Mouse (Mus musculus) stomach, embryonic 14.5 days (tissue): ENCODE measurements around the gene Coro2b. TPM values are rescaled to one million over a fixed set of nuclear protein-coding genes. Genes with fewer than 3 reads are reported as not detected.
A peak's percentile ranks its signal among the peaks of the same experiment; 100 is the strongest.

Experiments
- ATAC-seq: fragments of 200-750 bp; cut with Nextera tagmentation; 2 replicates; pipeline ENCODE4 v1.8.0; 2017; ENCODE audit warnings: low read depth, moderate TSS enrichment; ENCODE audit not compliant: insufficient number of reproducible peaks, insufficient read depth, low FRiP score
- H3K27ac ChIP-seq: fragments of 300-500 bp; sonication (generic); 2 replicates; pipeline ENCODE4 v1.5.1; 2014; ENCODE audit warnings: mild to moderate bottlenecking, low read length, moderate library complexity, mixed read lengths
- H3K27me3 ChIP-seq: fragments of 300-500 bp; sonication (generic); 2 replicates; pipeline ENCODE4 v1.6.1; 2014; ENCODE audit warnings: low read length, control low read depth, mixed read lengths; ENCODE audit not compliant: control insufficient read depth, insufficient read depth
- H3K36me3 ChIP-seq: fragments of 300-500 bp; sonication (generic); 2 replicates; pipeline ENCODE4 v1.6.1; 2014; ENCODE audit warnings: mild to moderate bottlenecking, control low read depth, low read length, moderate library complexity, mixed read lengths; ENCODE audit not compliant: control insufficient read depth, insufficient read depth
- H3K4me1 ChIP-seq: fragments of 300-500 bp; sonication (generic); 2 replicates; pipeline ENCODE4 v1.6.1; 2014; ENCODE audit warnings: low read length, control low read depth, mixed read lengths; ENCODE audit not compliant: control insufficient read depth, insufficient read depth
- H3K4me2 ChIP-seq: fragments of 300-500 bp; sonication (generic); replicated peaks from 2 replicates; pipeline ENCODE4 v1.6.1; 2014; ENCODE audit warnings: low read depth, low read length, control low read depth
- H3K4me3 ChIP-seq: fragments of 300-500 bp; sonication (generic); 2 replicates; pipeline ENCODE4 v1.5.1; 2014; ENCODE audit warnings: low read depth, low read length, control low read depth
- H3K9ac ChIP-seq: fragments of 300-500 bp; sonication (generic); replicated peaks from 2 replicates; pipeline ENCODE4 v1.6.1; 2014; ENCODE audit warnings: low read depth, mild to moderate bottlenecking, control low read depth, low read length, moderate library complexity, mixed read lengths
- H3K9me3 ChIP-seq: fragments of 300-500 bp; sonication (generic); 2 replicates; pipeline ENCODE4 v1.6.1; 2016; ENCODE audit warnings: low read depth, low read length, control low read depth; ENCODE audit not compliant: control insufficient read depth
- WGBS: fragments of 180-500 bp; shearing (Covaris S2); extraction: QIAGEN DNeasy Blood & Tissue Kit; methylation state at CpG from one replicate; pipeline ENCODE4 v1.1.7; 2014; 5-methylcytosine and 5-hydroxymethylcytosine counted together
- polyA plus RNA-seq: library from polyadenylated mRNA; unstranded; fragments of >200 nt; fragmentation: Nextera tagmentation; extraction: Ambion mirVana; gene quantifications from 2 replicates; pipeline ENCODE4 v1.2.1, GENCODE M21; 2014

Gene Coro2b
- polyA plus RNA-seq, 1 experiment from 2014 or later = 13.0 TPM

- Histone ChIP-seq H3K36me3 (no peaks in the 10 kb centered on the region), H3K9ac (no peak overlapping the region), H3K9me3 (no peaks in the 10 kb centered on the region), H3K27ac (no peak overlapping the region), H3K4me3 (no peak overlapping the region), H3K4me1 (no peaks in the 10 kb centered on the region), H3K27me3 (no peaks in the 10 kb centered on the region), H3K4me2 (no peak overlapping the region)
- 60% methylated on average over 4 of the region's 4 CpGs for whole genome bisulfite sequencing
- ATAC-seq = no peak
Observed at GRCm38 (mm10) chr9:62385727-62386518, 150.9 kb downstream of the Coro2b start.

DNA sequence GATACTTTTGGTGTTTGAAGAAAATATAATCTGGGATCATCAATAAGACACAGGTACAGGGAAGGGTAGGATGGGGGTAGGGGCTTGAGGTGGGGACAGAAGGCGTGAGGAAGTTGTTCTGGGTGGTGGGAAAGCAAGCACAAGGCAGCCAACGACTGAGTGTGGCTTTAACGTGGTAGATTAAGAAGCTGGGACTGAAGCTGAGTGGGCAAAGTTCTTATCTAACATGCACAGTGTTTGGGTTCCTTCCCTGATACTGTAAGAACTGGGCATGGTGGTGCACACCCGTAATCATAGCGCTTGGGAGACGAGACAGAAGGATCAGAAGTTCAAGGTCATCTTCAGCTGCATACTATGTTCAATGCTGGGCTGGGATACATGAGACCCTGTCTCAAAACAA lies 151.8 kb downstream of the Coro2b start:
- WGBS = 82% methylated on average over 6 of the region's 6 CpGs
- no peak for ATAC-seq

DNA sequence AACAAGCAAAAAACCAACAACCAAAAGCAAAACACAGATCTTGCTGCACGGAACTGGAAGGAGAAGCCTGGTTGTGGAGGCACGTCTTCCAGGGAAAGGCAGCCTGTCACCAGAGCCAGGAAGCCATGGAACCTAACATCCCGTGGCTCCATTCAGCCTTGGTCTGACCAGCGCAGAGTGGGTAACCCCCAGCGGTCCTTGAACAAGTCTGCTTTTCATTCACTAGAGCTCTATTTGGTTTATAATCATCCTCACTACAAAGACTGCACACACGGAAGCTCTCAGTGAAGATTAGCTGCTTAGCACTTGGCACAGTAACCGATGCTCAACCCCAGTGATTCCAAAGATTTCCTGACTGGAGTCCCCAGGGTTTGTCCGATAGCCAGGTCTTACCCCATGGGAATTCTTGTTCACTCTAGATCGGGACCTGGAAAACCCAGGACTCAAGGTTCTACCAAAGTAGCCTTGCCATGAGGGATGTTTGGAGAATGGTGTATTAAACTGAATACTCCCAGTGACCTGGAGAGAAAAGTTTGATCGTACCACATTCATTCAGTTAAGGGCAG lies 154.2 kb downstream of the Coro2b start:
- Histone ChIP-seq H3K9me3 (no peaks in the 10 kb centered on the region), H3K9ac (no peak overlapping the region), H3K4me1 (no peaks in the 10 kb centered on the region), H3K4me3 (no peak overlapping the region), H3K4me2 (no peak overlapping the region), H3K36me3 (peaks cover 14% of the 10 kb centered on the region; the same call in 1 of the 2 replicates), H3K27me3 (no peaks in the 10 kb centered on the region), H3K27ac (no peak overlapping the region)
- ATAC-seq = no peak
- WGBS = 79% methylated on average over 10 of the region's 10 CpGs

More for the DNA sequence above, 151.8 kb downstream of the Coro2b start:
- Histone ChIP-seq H3K9ac (no peak overlapping the region), H3K36me3 (peaks cover 5% of the 10 kb centered on the region; the same call in 1 of the 2 replicates), H3K27me3 (no peaks in the 10 kb centered on the region), H3K27ac (no peak overlapping the region), H3K4me1 (no peaks in the 10 kb centered on the region), H3K4me2 (no peak overlapping the region), H3K9me3 (no peaks in the 10 kb centered on the region), H3K4me3 (no peak overlapping the region)

- Histone ChIP-seq H3K36me3 (peaks cover 26% of the 10 kb centered on the region), H3K4me3 (no peak overlapping the region), H3K4me2 (no peak overlapping the region), H3K9me3 (no peaks in the 10 kb centered on the region), H3K27me3 (no peaks in the 10 kb centered on the region), H3K4me1 (no peaks in the 10 kb centered on the region), H3K9ac (no peak overlapping the region), H3K27ac (no peak overlapping the region)
- WGBS = 55% methylated on average over 8 of the region's 8 CpGs
- 0 out of 2 replicates have a peak, but pooled peaks have one; percentile 23 for ATAC-seq
Observed at GRCm38 (mm10) chr9:62381402-62381913, 155.4 kb downstream of the Coro2b start.

GRCm38 (mm10) chr9:62380351-62380750 lies 156.5 kb downstream of the Coro2b start:
- Histone ChIP-seq H3K9me3 (no peaks in the 10 kb centered on the region), H3K4me3 (no peak overlapping the region), H3K27ac (no peak overlapping the region), H3K27me3 (no peaks in the 10 kb centered on the region), H3K4me1 (no peaks in the 10 kb centered on the region), H3K9ac (no peak overlapping the region), H3K4me2 (no peak overlapping the region), H3K36me3 (peaks cover 35% of the 10 kb centered on the region)
- WGBS = 50% methylated on average over 5 of the region's 5 CpGs
- no peak for ATAC-seq

GRCm38 (mm10) chr9:62377897-62378296 lies 158.9 kb downstream of the Coro2b start:
- Histone ChIP-seq H3K27me3 (no peaks in the 10 kb centered on the region), H3K36me3 (peaks cover 50% of the 10 kb centered on the region), H3K9ac (no peak overlapping the region), H3K9me3 (no peaks in the 10 kb centered on the region), H3K4me1 (peaks cover 12% of the 10 kb centered on the region; the same call in 1 of the 2 replicates), H3K27ac (no peak overlapping the region), H3K4me3 (no peak overlapping the region), H3K4me2 (no peak overlapping the region)
- WGBS = 92% methylated on average over 10 of the region's 10 CpGs
- no peak for ATAC-seq

GRCm38 (mm10) chr9:62374276-62374675 lies 162.6 kb downstream of the Coro2b start:
- 48% methylated on average over 3 of the region's 3 CpGs for WGBS
- peaks cover 49% of the 10 kb centered on the region for H3K36me3 ChIP-seq
- H3K9ac ChIP-seq = no peak overlapping the region
- peaks cover 35% of the 10 kb centered on the region for H3K4me1 ChIP-seq
- peak; percentile 47 for ATAC-seq
- no peaks in the 10 kb centered on the region for H3K9me3 ChIP-seq
- H3K4me3 ChIP-seq = no peak overlapping the region
- no peaks in the 10 kb centered on the region for H3K27me3 ChIP-seq
- no peak overlapping the region for H3K4me2 ChIP-seq
- peak overlapping the region; percentile 39; the same call in 1 of the 2 replicates for H3K27ac ChIP-seq

DNA sequence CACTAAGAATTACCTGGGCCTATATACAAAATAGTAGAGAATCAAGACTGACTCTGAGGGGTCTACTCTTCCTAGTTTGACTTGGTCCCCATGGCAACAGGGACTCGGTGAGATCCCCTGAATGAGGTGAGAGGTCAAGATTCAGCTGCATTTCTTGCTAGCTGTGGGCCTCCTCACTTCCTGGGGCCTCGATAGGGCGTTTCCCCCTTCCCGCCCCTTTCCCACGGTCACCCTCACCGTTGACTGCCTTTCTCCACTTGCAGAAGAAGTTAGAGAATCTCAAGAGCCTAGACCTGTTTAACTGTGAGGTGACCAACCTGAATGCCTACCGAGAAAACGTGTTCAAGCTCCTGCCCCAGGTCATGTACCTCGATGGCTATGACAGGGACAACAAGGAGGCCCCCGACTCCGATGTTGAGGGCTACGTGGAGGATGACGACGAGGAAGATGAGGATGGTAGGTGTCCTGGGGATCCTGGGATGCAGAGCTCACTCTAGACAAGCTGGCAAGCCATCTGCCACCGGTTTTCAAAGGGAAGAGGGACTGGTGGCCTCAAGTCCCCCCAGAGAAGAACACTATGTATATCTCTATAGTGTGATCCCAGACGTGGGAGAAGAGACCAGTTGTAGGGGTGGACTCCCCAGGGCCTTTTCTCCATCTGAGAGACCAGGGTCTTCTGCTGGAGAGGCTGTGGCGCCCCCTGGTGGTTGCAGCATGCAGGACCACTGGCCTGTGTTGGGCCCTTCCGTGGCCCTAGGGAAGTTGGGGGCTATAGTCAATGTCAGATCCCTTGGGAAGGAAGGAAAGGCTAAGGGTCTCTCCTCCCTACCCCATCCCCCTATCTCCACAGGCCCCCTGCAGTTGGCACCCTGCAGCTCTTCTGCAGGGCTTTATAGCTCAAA lies 163.4 kb downstream of the Coro2b start:
- H3K4me2 ChIP-seq = no peak overlapping the region
- 56% methylated on average over 18 of the region's 18 CpGs for WGBS
- peak overlapping the region; percentile 39; the same call in 1 of the 2 replicates for H3K27ac ChIP-seq
- H3K9me3 ChIP-seq = no peaks in the 10 kb centered on the region
- no peaks in the 10 kb centered on the region for H3K27me3 ChIP-seq
- H3K36me3 ChIP-seq = peaks cover 48% of the 10 kb centered on the region
- peaks cover 42% of the 10 kb centered on the region for H3K4me1 ChIP-seq
- no peak overlapping the region for H3K9ac ChIP-seq
- ATAC-seq = 0 out of 2 replicates have a peak, but pooled peaks have one; percentile 21
- no peak overlapping the region for H3K4me3 ChIP-seq
